Mouse (Mus musculus): Measurements from ENCODE around the gene Lonp1.

Gene Lonp1

DNA sequence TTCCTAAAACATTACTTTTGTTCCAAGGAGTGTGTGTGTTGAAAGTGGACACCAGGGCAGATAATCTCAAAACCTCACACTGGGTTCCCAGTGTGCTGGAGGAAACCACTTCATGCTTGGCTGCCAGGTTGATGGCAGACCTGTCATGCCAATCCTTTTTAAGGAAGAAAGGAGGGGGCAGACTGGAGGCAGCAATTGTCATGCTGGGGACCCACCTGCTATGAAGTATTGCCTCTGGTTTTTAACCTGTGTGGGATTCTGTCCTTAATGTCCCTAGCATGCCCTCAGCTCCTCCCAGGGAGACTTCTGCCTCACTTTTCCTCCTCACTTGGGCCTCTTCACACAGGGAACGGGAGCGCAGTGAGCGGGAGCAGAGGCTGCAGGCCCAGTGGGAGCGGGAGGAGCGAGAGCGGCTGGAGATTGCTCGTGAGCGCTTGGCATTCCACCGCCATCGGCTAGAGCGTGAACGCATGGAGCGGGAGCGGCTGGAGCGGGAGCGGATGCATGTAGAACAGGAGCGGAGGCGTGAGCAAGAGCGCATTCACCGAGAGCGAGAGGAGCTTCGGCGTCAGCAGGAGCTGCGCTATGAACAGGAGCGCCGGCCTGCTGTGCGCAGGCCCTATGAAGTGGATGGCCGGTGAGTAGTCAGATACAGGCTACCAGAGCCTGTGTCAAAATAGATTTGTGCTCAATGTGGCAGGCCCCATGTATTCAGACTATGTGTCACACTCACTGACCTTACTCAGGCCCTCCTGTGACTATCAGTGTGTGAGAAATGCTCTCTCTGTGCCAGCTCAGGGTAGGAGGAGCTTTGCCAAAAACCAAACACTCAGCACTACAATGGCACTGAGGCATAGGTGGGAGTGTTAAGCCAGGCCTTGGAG, 23.3 kb downstream of the Lonp1 start:
- in situ Hi-C loops (cut with MboI; ENCODE audit: low sequenced_read_pairs): no loop called here

- in situ Hi-C loops (cut with MboI; ENCODE audit: low sequenced_read_pairs): no loop called here
Observed at GRCm38 (mm10) chr17:56593527-56594271, 33.0 kb downstream of the Lonp1 start.

GRCm38 (mm10) chr17:56592553-56592952, 34.1 kb downstream of the Lonp1 start:
- in situ Hi-C loops (cut with MboI; ENCODE audit: low sequenced_read_pairs): no loop called here

- in situ Hi-C loops (cut with MboI; ENCODE audit: low sequenced_read_pairs): no loop called here
Observed at GRCm38 (mm10) chr17:56588921-56589320, 37.8 kb downstream of the Lonp1 start.

DNA sequence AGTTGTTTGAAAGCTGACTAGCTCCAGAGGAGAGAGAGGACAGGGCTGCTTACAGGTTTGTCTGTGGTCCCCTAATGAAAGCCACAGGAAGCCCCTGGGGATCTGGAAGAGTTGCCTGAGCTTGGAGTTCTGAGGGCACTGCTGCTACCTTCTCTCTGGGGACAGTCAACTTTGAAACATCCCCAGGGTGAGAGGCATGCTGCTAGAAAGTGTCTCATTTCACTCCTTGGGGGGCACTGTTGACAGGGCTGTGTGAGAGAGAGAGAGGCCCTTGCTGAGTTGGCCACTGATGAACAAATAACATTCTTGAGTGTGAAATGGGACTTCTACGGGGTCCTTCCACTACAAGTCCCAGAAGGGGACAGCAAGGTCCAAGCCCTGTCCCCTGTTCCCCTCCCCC, 38.9 kb downstream of the Lonp1 start:
- in situ Hi-C loops (cut with MboI; ENCODE audit: low sequenced_read_pairs): no loop called here

- in situ Hi-C loops (cut with MboI; ENCODE audit: low sequenced_read_pairs): no loop called here
Observed at GRCm38 (mm10) chr17:56585171-56585821, 41.4 kb downstream of the Lonp1 start.

DNA sequence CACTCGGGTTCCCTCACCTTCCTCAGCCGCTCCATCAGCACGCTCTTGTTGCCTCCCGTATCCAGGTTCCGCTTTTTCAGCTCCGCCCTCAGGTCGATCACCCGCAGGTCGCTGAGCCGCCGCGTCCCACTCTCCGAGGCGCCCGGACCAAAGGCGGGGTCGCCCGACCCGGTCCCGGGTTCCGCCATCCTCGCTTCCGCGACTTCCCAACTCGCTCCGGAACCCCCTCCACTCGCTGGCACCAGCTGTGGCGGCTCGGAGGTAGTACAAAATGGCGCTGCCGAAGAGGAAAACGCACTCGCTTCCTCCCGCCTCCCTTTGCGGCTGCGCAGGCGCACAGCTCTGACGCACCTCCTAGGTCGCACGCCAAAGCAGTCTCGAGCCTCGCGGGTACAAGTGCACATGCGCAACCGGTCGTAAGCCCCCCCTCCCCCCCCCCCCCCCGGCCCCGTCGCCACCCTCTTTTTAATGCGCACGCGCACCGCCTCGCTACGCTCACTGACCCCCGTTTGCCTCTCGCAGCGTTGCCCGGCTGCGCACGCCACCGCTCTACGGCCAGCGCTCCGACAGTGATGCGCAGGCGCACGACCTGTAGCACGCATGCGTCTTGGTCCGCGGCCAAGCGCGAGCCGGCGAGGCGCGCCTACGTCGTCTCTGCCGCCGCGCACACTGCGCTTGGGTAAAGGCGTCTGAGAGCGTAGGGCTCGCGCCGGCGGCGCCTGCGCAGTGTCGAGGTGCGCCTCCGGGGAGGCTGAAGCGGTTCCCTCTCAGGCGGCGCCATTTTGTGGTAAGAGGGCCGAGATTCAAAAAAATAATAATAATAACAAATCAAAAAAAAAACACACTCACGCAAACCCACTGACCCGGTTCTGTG, 42.2 kb downstream of the Lonp1 start, which contains the start of the genes Safb2 and Safb:
Safb2 (minus strand) TSS at position 329 of the 874 bp plus-strand sequence.
Safb (plus strand) TSS at position 569 of the 874 bp plus-strand sequence.
- in situ Hi-C loops (cut with MboI; ENCODE audit: low sequenced_read_pairs): no loop called here

DNA sequence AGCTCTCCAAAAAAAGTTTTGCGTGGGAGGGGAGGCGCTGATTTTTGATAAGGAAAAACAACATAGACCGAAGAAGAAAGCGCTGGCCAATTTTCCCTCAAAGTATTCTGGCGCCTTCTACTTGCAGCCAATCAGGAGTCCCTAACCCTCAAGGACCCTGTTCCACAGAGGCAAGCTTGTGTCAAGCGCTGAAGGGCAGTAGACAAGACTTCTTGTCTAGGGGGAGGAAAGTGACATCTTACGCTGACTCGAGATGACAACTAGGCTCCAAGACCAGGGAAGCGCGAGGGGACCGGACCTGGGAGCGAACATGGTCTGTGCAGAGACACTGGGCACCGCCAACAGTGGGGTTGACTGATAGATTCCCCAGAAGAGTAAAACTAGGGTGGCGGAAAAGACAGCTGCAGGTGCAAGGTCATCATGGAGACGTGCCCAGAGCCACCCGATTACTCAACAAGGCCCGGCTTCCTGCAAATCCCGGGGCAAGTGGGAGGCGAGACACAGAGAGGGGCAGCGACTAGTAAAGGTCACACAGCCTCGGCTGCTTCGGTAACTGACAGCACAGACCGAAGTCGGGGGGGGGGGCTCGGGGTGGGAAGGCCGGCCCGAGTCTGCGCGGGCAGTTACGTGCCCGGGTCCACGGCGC, 43.0 kb downstream of the Lonp1 start:
- in situ Hi-C loops (cut with MboI; ENCODE audit: low sequenced_read_pairs): no loop called here

- in situ Hi-C loops (cut with MboI; ENCODE audit: low sequenced_read_pairs): no loop called here
Observed at GRCm38 (mm10) chr17:56583071-56583470, 43.6 kb downstream of the Lonp1 start.

DNA sequence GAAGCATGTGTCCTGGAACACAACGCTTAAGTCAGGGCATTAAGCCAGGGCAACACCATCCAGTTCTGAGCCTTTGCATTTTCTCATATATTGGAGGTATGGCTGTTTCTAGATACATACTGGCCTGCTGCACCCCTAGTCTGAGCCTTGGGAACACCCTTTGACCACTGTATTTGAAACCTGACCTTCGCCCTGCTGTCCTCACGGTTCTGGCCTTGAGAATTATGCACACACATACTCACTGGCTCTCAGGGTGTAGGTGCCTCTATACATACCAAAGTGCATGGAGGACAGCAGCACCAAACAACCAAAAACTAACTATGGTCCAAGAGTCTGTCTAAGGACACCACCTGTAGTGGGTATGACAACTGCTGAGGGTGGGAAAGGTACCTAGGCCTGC, 53.7 kb downstream of the Lonp1 start:
- in situ Hi-C loops (cut with MboI; ENCODE audit: low sequenced_read_pairs): no loop called here

GRCm38 (mm10) chr17:56572154-56572553, 54.5 kb downstream of the Lonp1 start:
- in situ Hi-C loops (cut with MboI; ENCODE audit: low sequenced_read_pairs): no loop called here

DNA sequence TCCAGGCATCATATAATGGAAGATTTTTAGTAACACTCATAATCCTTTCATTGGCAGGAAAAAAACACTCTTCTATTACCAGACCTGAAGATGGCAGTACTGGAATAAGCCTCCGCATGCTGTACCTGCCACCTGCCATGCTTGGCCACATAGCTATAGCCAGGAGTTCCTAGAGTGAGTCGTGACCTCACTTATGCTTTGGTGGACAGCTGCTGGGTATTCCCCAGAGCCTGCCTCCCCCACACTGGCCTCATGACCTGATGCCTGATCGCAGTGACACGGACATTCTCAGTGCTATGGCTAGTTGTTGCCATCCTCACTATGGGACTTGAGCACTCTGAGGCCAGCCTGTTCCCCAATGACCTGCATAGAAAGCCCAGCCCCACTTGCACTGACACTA, 56.4 kb downstream of the Lonp1 start:
- in situ Hi-C loops (cut with MboI; ENCODE audit: low sequenced_read_pairs): no loop called here

DNA sequence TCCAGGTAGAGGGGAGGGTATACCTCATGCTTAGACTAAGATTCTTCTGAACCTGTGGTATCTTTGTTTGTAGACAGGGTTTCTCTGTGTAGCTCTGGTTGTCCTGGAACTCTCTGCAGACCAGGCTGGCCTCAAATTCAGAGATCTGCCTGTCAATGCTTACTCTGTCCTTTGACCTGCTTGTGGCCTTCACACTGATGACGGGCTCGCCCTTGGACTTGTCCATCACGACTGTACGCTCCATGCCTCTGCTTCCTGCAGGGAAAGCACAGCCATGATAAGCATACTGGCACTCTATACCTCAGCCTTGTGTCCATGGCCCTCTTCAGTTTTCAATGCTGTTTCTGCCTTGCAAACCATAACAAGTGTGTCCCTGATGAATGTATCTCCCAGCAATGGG, 59.3 kb downstream of the Lonp1 start:
- in situ Hi-C loops (cut with MboI; ENCODE audit: low sequenced_read_pairs): no loop called here

- in situ Hi-C loops (cut with MboI; ENCODE audit: low sequenced_read_pairs): no loop called here
Observed at GRCm38 (mm10) chr17:56566918-56567317, 59.8 kb downstream of the Lonp1 start.

DNA sequence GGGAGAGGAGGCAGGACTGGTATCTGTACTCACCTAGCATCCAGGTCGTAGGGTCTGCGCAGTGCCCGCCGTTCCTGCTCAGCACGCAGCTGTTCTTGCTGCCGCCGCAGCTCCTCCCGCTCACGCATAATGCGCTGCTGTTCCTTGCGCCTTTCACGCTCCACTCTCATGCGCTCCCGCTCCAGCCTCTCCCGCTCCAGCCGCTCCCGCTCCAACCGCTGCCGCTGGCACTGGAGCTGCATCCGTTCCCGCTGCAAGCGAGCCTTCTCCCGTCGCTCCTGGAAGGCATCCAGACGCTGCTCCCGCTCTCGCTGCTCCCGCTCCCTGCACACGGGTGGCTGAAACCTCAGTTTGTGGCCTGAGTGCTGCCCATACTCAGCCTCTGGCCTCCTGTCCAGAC, 60.4 kb downstream of the Lonp1 start:
- in situ Hi-C loops (cut with MboI; ENCODE audit: low sequenced_read_pairs): no loop called here
